ENCODE assay signal across 8 mouse cellular contexts in genomic region chr1:175041167-175041817, GRCm38 (mm10).
DNase-seq lines count a peak whose midpoint lies in the region; ATAC-seq lines count a peak whose summit lies in the region.

No protein-coding gene starts in this region.

- H3K9me3 ChIP-seq in forebrain, embryonic 11.5 days (ENCODE audit: control insufficient read depth, low read length) = no peaks in the 10 kb centered on the region
- H3K9me3 ChIP-seq in forebrain, embryonic 10.5 days = no peaks in the 10 kb centered on the region
- H3K9me3 ChIP-seq in stomach, embryonic 16.5 days (replicated peaks; ENCODE audit: control insufficient read depth, low read length) = no peaks in the 10 kb centered on the region

- no peaks in the 10 kb centered on the region for H3K36me3 ChIP-seq in forebrain, embryonic 11.5 days (ENCODE audit: control insufficient read depth, insufficient read depth, low read length)
- H3K36me3 ChIP-seq in forebrain, embryonic 10.5 days (replicated peaks) = no peaks in the 10 kb centered on the region
- H3K36me3 ChIP-seq in stomach, embryonic 16.5 days (ENCODE audit: control insufficient read depth, insufficient read depth, low read length) = no peaks in the 10 kb centered on the region

- intact Hi-C loops in heart, postnatal 36 days (cut with DNase I) = loop anchor here (5.0 kb wide), 1 partner anchor 561 kb away; no protein-coding TSS in a partner anchor

- ATAC-seq in forebrain, embryonic 11.5 days (replicated peaks; ENCODE audit: low FRiP score) = peak; percentile 76
- ATAC-seq in stomach, embryonic 16.5 days (ENCODE audit: insufficient read depth, low FRiP score) = peak; percentile 50; the same call in 1 of the 2 replicates

- WGBS in forebrain, embryonic 11.5 days = 70% methylated on average over 4 of the region's 4 CpGs
- 73% methylated on average over 4 of the region's 4 CpGs for WGBS in forebrain, embryonic 10.5 days
- 29% methylated on average over 4 of the region's 4 CpGs for WGBS in large intestine, adult 2 months
- WGBS in stomach, embryonic 16.5 days = 30% methylated on average over 4 of the region's 4 CpGs

- H3K4me3 ChIP-seq in forebrain, embryonic 11.5 days (ENCODE audit: low read depth, low read length) = no peak overlapping the region
- no peak overlapping the region for H3K4me3 ChIP-seq in forebrain, embryonic 10.5 days
- H3K4me3 ChIP-seq in stomach, embryonic 16.5 days (replicated peaks; ENCODE audit: low read length) = no peak overlapping the region

- no peak overlapping the region for H3K9ac ChIP-seq in forebrain, embryonic 11.5 days (ENCODE audit: low read length)
- H3K9ac ChIP-seq in stomach, embryonic 16.5 days (ENCODE audit: low read length) = no peak overlapping the region

- H3K27me3 ChIP-seq in forebrain, embryonic 11.5 days (ENCODE audit: control insufficient read depth, insufficient read depth, low read length) = no peaks in the 10 kb centered on the region
- H3K27me3 ChIP-seq in forebrain, embryonic 10.5 days (ENCODE audit: poor library complexity, severe bottlenecking) = no peaks in the 10 kb centered on the region
- no peaks in the 10 kb centered on the region for H3K27me3 ChIP-seq in stomach, embryonic 16.5 days (ENCODE audit: control insufficient read depth, insufficient read depth, low read length)

- H3K4me2 ChIP-seq in forebrain, embryonic 11.5 days (ENCODE audit: low read depth, low read length, severe bottlenecking) = no peak overlapping the region
- H3K4me2 ChIP-seq in stomach, embryonic 16.5 days (ENCODE audit: low read depth, low read length) = no peak overlapping the region

- no peak overlapping the region for H3K27ac ChIP-seq in forebrain, embryonic 11.5 days (ENCODE audit: low read depth, low read length)
- H3K27ac ChIP-seq in forebrain, embryonic 10.5 days = no peak overlapping the region
- H3K27ac ChIP-seq in stomach, embryonic 16.5 days (ENCODE audit: low read length) = no peak overlapping the region

- no peaks in the 10 kb centered on the region for H3K4me1 ChIP-seq in forebrain, embryonic 11.5 days (replicated peaks; ENCODE audit: control insufficient read depth, insufficient read depth, low read length)
- peaks cover 7% of the 10 kb centered on the region for H3K4me1 ChIP-seq in forebrain, embryonic 10.5 days
- H3K4me1 ChIP-seq in stomach, embryonic 16.5 days (ENCODE audit: control insufficient read depth, insufficient read depth, low read length) = no peaks in the 10 kb centered on the region

- no peak for DNase-seq in forebrain, embryonic 11.5 days (ENCODE audit: low spot score)
- no peak for DNase-seq in forebrain, embryonic 10.5 days (ENCODE audit: extremely low spot score, low spot score)
- DNase-seq in MEL-GATA-1-ER (ENCODE audit: extremely low read depth, low read depth) = peak; percentile 1
- peak; percentile 51 for DNase-seq in cerebellum, adult 9-11 months
- DNase-seq in heart, postnatal 36 days = peak; percentile 7 to 22
- DNase-seq in large intestine, adult 2 months (ENCODE audit: low read depth, low spot score) = peak; percentile 7
- peak; percentile 73 for DNase-seq in lung, postnatal 10 days

Comparison
In these comparisons a context has a peak if more than half of its experiments do, and no peak if none do; other contexts are left out.
1. DNase-seq: peak in MEL-GATA-1-ER (single experiment), cerebellum, adult 9-11 months (single experiment), heart, postnatal 36 days (2 of 2), large intestine, adult 2 months (single experiment) and lung, postnatal 10 days (single experiment); none in forebrain, embryonic 11.5 days (single experiment) and forebrain, embryonic 10.5 days (single experiment).